Mouse (Mus musculus) C2C12 (cell line): Measurements from ENCODE around the gene Amh. TPM values are rescaled to one million over a fixed set of nuclear protein-coding genes. Genes with fewer than 3 reads are reported as not detected.
"Not testable (repeated sequence)": the region's sequence is repeated elsewhere in the genome, so short reads cannot be mapped to it uniquely, and the experiment has no call there.

Experiments
- H3K27me3 ChIP-seq: one replicate; pipeline ENCODE4 v1.6.1; 2011; ENCODE audit not compliant: control insufficient read depth, insufficient read depth, insufficient read length
- H3K36me3 ChIP-seq: one replicate; pipeline ENCODE4 v1.6.1; 2011; ENCODE audit not compliant: control insufficient read depth, insufficient read depth
- H3K4me3 ChIP-seq: one replicate; pipeline ENCODE4 v1.5.1; 2011; ENCODE audit warnings: mild to moderate bottlenecking, control low read depth; ENCODE audit not compliant: poor library complexity, insufficient read depth, severe bottlenecking
- H3K79me2 ChIP-seq: one replicate; pipeline ENCODE4 v1.6.1; 2011; ENCODE audit not compliant: control insufficient read depth, insufficient read depth
- H3K79me3 ChIP-seq: one replicate; pipeline ENCODE4 v1.6.1; 2011; ENCODE audit warnings: low read depth, control low read depth
- H3ac ChIP-seq: one replicate; pipeline ENCODE3; 2011; ENCODE audit warnings: low read depth; ENCODE audit not compliant: control insufficient read depth, insufficient read length
- CEBPB ChIP-seq: IDR thresholded peaks from one replicate; pipeline ENCODE4 v1.6.1; 2011; ENCODE audit warnings: low read depth, mild to moderate bottlenecking, control low read depth, moderate library complexity
- CTCF ChIP-seq: IDR thresholded peaks from one replicate; pipeline ENCODE4 v1.5.1; 2011; ENCODE audit not compliant: control insufficient read depth, insufficient read depth, insufficient read length
- FOSL1 ChIP-seq: IDR thresholded peaks from one replicate; pipeline ENCODE4 v1.8.0; 2011; ENCODE audit warnings: mild to moderate bottlenecking, low read length; ENCODE audit not compliant: poor library complexity, insufficient read depth, severe bottlenecking
- MAX ChIP-seq: IDR thresholded peaks from one replicate; pipeline ENCODE4 v1.6.1; 2011; ENCODE audit warnings: mild to moderate bottlenecking, control low read depth
- MYOD1 ChIP-seq: IDR thresholded peaks from one replicate; pipeline ENCODE4 v1.6.1; 2011; ENCODE audit warnings: low read depth; ENCODE audit not compliant: control insufficient read depth, insufficient read length
- MYOG ChIP-seq: IDR thresholded peaks from one replicate; pipeline ENCODE4 v1.6.1; 2011; ENCODE audit not compliant: control insufficient read depth, insufficient read length; ENCODE audit errors: extremely low read depth
- USF1 ChIP-seq: IDR thresholded peaks from one replicate; pipeline ENCODE4 v1.6.1; 2011; ENCODE audit warnings: low read depth, mild to moderate bottlenecking, control low read depth, moderate library complexity
- polyA plus RNA-seq: library from polyadenylated mRNA; unstranded; fragments of >200 nt; fragmentation: generic; extraction: Trizol; gene quantifications from one replicate; pipeline ENCODE4 v1.2.1, GENCODE M21; 2012; ENCODE audit warnings: missing spikeins

The Amh gene
- polyA plus RNA-seq, 1 experiment = 0.87 TPM

- Histone ChIP-seq H3K4me3 (no peak overlapping the region), H3ac (no peak overlapping the region), H3K27me3 (no peaks in the 10 kb centered on the region), H3K36me3 (peaks cover 7% of the 10 kb centered on the region), H3K79me2 (peaks cover 26% of the 10 kb centered on the region), H3K79me3 (peaks cover 19% of the 10 kb centered on the region)
- no peak for TF ChIP-seq CTCF
- no peak for TF ChIP-seq MYOG
- no peak for TF ChIP-seq MYOD1
- no peak for TF ChIP-seq FOSL1
- TF ChIP-seq MAX = no peak
- no peak for TF ChIP-seq CEBPB
- TF ChIP-seq USF1 = no peak
These were observed 19.0 kb downstream of the Amh start for GRCm38 (mm10) chr10:80823847-80824643.

GRCm38 (mm10) chr10:80824827-80825226, 19.8 kb downstream of the Amh start:
- Histone ChIP-seq H3ac (no peak overlapping the region), H3K4me3 (no peak overlapping the region), H3K79me2 (peaks cover 34% of the 10 kb centered on the region), H3K36me3 (peaks cover 14% of the 10 kb centered on the region), H3K27me3 (no peaks in the 10 kb centered on the region), H3K79me3 (peaks cover 24% of the 10 kb centered on the region)
- TF ChIP-seq CTCF (no peak), MYOG (no peak), FOSL1 (no peak), CEBPB (no peak), MYOD1 (no peak), USF1 (no peak), MAX (no peak)

- TF ChIP-seq CEBPB (no peak), MAX (peak; percentile 39)
- Histone ChIP-seq H3ac (peak within 1 kb of the TSS; percentile 99), H3K36me3 (peaks cover 26% of the 10 kb centered on the region), H3K4me3 (peak within 1 kb of the TSS; percentile 92), H3K79me3 (peaks cover 24% of the 10 kb centered on the region), H3K27me3 (no peaks in the 10 kb centered on the region), H3K79me2 (peaks cover 40% of the 10 kb centered on the region)
These were observed 21.4 kb downstream of the Amh start, which contains the start of gene Oaz1 for GRCm38 (mm10) chr10:80826151-80827062. TSS of gene Oaz1 (plus strand) at chr10:80826656.

GRCm38 (mm10) chr10:80827063-80827869, 22.2 kb downstream of the Amh start:
- Histone ChIP-seq H3K79me3 (peaks cover 24% of the 10 kb centered on the region), H3K27me3 (no peaks in the 10 kb centered on the region), H3K36me3 (peaks cover 26% of the 10 kb centered on the region), H3K4me3 (peak overlapping the region; percentile 92), H3ac (peak overlapping the region; percentile 99), H3K79me2 (peaks cover 40% of the 10 kb centered on the region)
- no peak for TF ChIP-seq MYOD1

GRCm38 (mm10) chr10:80827870-80828420, 22.9 kb downstream of the Amh start:
- Histone ChIP-seq H3K36me3 (peaks cover 26% of the 10 kb centered on the region), H3ac (peak overlapping the region; percentile 99), H3K79me3 (peaks cover 24% of the 10 kb centered on the region), H3K79me2 (peaks cover 40% of the 10 kb centered on the region), H3K4me3 (peak overlapping the region; percentile 92), H3K27me3 (no peaks in the 10 kb centered on the region)
- TF ChIP-seq CTCF (no peak), CEBPB (no peak), USF1 (no peak), FOSL1 (no peak), MAX (no peak), MYOD1 (no peak), MYOG (no peak)

- H3K4me3 ChIP-seq, H3K27me3 ChIP-seq, H3ac ChIP-seq: not testable (repeated sequence)
- Histone ChIP-seq H3K79me3 (peaks cover 24% of the 10 kb centered on the region), H3K79me2 (peaks cover 40% of the 10 kb centered on the region), H3K36me3 (peaks cover 26% of the 10 kb centered on the region)
These were observed 23.5 kb downstream of the Amh start for GRCm38 (mm10) chr10:80828587-80828986.
